Mouse (Mus musculus) limb, embryonic 14.5 days (tissue): Measurements from ENCODE around the gene Rbms1. TPM values are rescaled to one million over a fixed set of nuclear protein-coding genes. Genes with fewer than 3 reads are reported as not detected.
A peak's percentile ranks its signal among the peaks of the same experiment; 100 is the strongest.

Experiments used
- ATAC-seq: fragments of 200-750 bp; cut with Nextera tagmentation; 2 replicates; pipeline ENCODE4 v1.8.0; 2017; ENCODE audit warnings: low read depth, moderate number of reproducible peaks, moderate TSS enrichment; ENCODE audit not compliant: low FRiP score
- DNase-seq: peaks from one replicate; pipeline ENCODE4 v3.0.0-alpha.2; 2015; ENCODE audit warnings: low spot score
- H3K27ac ChIP-seq: fragments of 300-500 bp; sonication (generic); replicated peaks from 2 replicates; pipeline ENCODE4 v1.5.1; 2014; ENCODE audit warnings: low read depth, mild to moderate bottlenecking, low read length, moderate library complexity, mixed read lengths
- H3K27me3 ChIP-seq: fragments of 300-500 bp; sonication (generic); 2 replicates; pipeline ENCODE4 v1.6.1; 2014; ENCODE audit warnings: low read length, mixed read lengths; ENCODE audit not compliant: control insufficient read depth, insufficient read depth
- H3K36me3 ChIP-seq: fragments of 300-500 bp; sonication (generic); 2 replicates; pipeline ENCODE4 v1.6.1; 2014; ENCODE audit warnings: mild to moderate bottlenecking, low read length, moderate library complexity, mixed read lengths; ENCODE audit not compliant: control insufficient read depth, insufficient read depth
- H3K4me1 ChIP-seq: fragments of 300-500 bp; sonication (generic); 2 replicates; pipeline ENCODE4 v1.6.1; 2014; ENCODE audit warnings: antibody characterized with exemption, low read length, mixed read lengths; ENCODE audit not compliant: control insufficient read depth, insufficient read depth
- H3K4me2 ChIP-seq: fragments of 300-500 bp; sonication (generic); replicated peaks from 2 replicates; pipeline ENCODE4 v1.6.1; 2014; ENCODE audit warnings: low read depth, mild to moderate bottlenecking, low read length, moderate library complexity; ENCODE audit not compliant: severe bottlenecking
- H3K4me3 ChIP-seq: fragments of 300-500 bp; sonication (generic); replicated peaks from 2 replicates; pipeline ENCODE4 v1.5.1; 2014; ENCODE audit warnings: low read length
- H3K9ac ChIP-seq: fragments of 300-500 bp; sonication (generic); 2 replicates; pipeline ENCODE4 v1.6.1; 2014; ENCODE audit warnings: mild to moderate bottlenecking, low read depth, low read length, moderate library complexity; ENCODE audit not compliant: severe bottlenecking
- H3K9me3 ChIP-seq: fragments of 300-500 bp; sonication (generic); 2 replicates; pipeline ENCODE4 v1.6.1; 2016; ENCODE audit warnings: low read length; ENCODE audit not compliant: control insufficient read depth
- POLR2A ChIP-seq: fragments of 200-500 bp; IDR thresholded peaks from 2 replicates; pipeline ENCODE4 v1.8.0; 2012; ENCODE audit warnings: inconsistent platforms, mild to moderate bottlenecking, moderate library complexity, borderline replicate concordance; ENCODE audit not compliant: insufficient read depth, insufficient read length; ENCODE audit errors: extremely low read depth
- WGBS: fragments of 180-500 bp; shearing (Covaris S2); extraction: QIAGEN DNeasy Blood & Tissue Kit; methylation state at CpG from one replicate; pipeline ENCODE4 v1.1.7; 2014; 5-methylcytosine and 5-hydroxymethylcytosine counted together
- polyA plus RNA-seq, 2 experiments: library from polyadenylated mRNA; depleted of rRNA in 1 of 2; stranded (reverse) in 1 of 2; unstranded in 1 of 2; fragments of >200 nt; fragmentation: Nextera tagmentation in 1 of 2; extraction: Ambion mirVana in 1 of 2; gene quantifications; 2 replicates each; pipeline versions ENCODE4 v1.2.1 to v1.2.3; 2012 to 2014

Rbms1 gene
- polyA plus RNA-seq, 2 experiments = 84.9 to 118 TPM

GRCm38 (mm10) chr2:60711098-60711880 lies 251.7 kb downstream of the Rbms1 start:
- no peaks in the 10 kb centered on the region for H3K9me3 ChIP-seq
- DNase-seq = no peak
- no peak overlapping the region for H3K4me2 ChIP-seq
- WGBS = 86% methylated on average over 7 of the region's 7 CpGs
- no peak overlapping the region for H3K27ac ChIP-seq
- peaks cover 17% of the 10 kb centered on the region for H3K4me1 ChIP-seq
- H3K27me3 ChIP-seq = no peaks in the 10 kb centered on the region
- no peaks in the 10 kb centered on the region for H3K36me3 ChIP-seq
- H3K4me3 ChIP-seq = no peak overlapping the region
- H3K9ac ChIP-seq = no peak overlapping the region
- no peak for TF ChIP-seq POLR2A
- ATAC-seq = no peak

- ATAC-seq (peak; percentile 75), DNase-seq (peak; percentile 60)
Observed at GRCm38 (mm10) chr2:60710317-60710716, 252.7 kb downstream of the Rbms1 start.

GRCm38 (mm10) chr2:60708671-60709070 lies 254.3 kb downstream of the Rbms1 start:
- H3K9ac ChIP-seq = no peak overlapping the region
- no peaks in the 10 kb centered on the region for H3K9me3 ChIP-seq
- TF ChIP-seq POLR2A = no peak
- H3K27ac ChIP-seq = no peak overlapping the region
- DNase-seq = no peak
- no peak for ATAC-seq
- no peaks in the 10 kb centered on the region for H3K27me3 ChIP-seq
- no peak overlapping the region for H3K4me2 ChIP-seq
- H3K4me1 ChIP-seq = 0 out of 2 replicates have a peak, but pooled peaks cover 1% of the 10 kb centered on the region
- no peaks in the 10 kb centered on the region for H3K36me3 ChIP-seq
- WGBS = 55% methylated on average over 3 of the region's 3 CpGs
- H3K4me3 ChIP-seq = no peak overlapping the region

More at GRCm38 (mm10) chr2:60710317-60710716, 252.7 kb downstream of the Rbms1 start:
- 72% methylated on average over 4 of the region's 4 CpGs for WGBS
- H3K9me3 ChIP-seq = no peaks in the 10 kb centered on the region
- no peak overlapping the region for H3K4me2 ChIP-seq
- no peak overlapping the region for H3K4me3 ChIP-seq
- H3K27ac ChIP-seq = no peak overlapping the region
- no peaks in the 10 kb centered on the region for H3K36me3 ChIP-seq
- H3K27me3 ChIP-seq = no peaks in the 10 kb centered on the region
- no peak overlapping the region for H3K9ac ChIP-seq
- H3K4me1 ChIP-seq = peaks cover 11% of the 10 kb centered on the region; the same call in 1 of the 2 replicates
- TF ChIP-seq POLR2A = no peak

GRCm38 (mm10) chr2:60706866-60707265 lies 256.1 kb downstream of the Rbms1 start:
- Histone ChIP-seq H3K4me3 (no peak overlapping the region), H3K27ac (no peak overlapping the region), H3K4me2 (no peak overlapping the region), H3K9ac (no peak overlapping the region), H3K36me3 (no peaks in the 10 kb centered on the region), H3K9me3 (no peaks in the 10 kb centered on the region), H3K27me3 (no peaks in the 10 kb centered on the region), H3K4me1 (0 out of 2 replicates have a peak, but pooled peaks cover 3% of the 10 kb centered on the region)
- TF ChIP-seq POLR2A = no peak
- ATAC-seq (no peak), DNase-seq (no peak)
- WGBS = 70% methylated on average over 3 of the region's 3 CpGs

- DNase-seq (no peak), ATAC-seq (no peak)
- Histone ChIP-seq H3K9ac (no peak overlapping the region), H3K36me3 (no peaks in the 10 kb centered on the region), H3K9me3 (no peaks in the 10 kb centered on the region), H3K27ac (no peak overlapping the region), H3K4me1 (0 out of 2 replicates have a peak, but pooled peaks cover 3% of the 10 kb centered on the region), H3K4me3 (no peak overlapping the region), H3K27me3 (no peaks in the 10 kb centered on the region), H3K4me2 (no peak overlapping the region)
- 92% methylated on average over 8 of the region's 8 CpGs for WGBS
- TF ChIP-seq POLR2A = no peak
Observed at GRCm38 (mm10) chr2:60705426-60705825, 257.6 kb downstream of the Rbms1 start.

- H3K27ac ChIP-seq = no peak overlapping the region
- DNase-seq (peak; percentile 55), ATAC-seq (no peak)
- no peak overlapping the region for H3K9ac ChIP-seq
- no peak overlapping the region for H3K4me2 ChIP-seq
- no peak overlapping the region for H3K4me3 ChIP-seq
- H3K36me3 ChIP-seq = no peaks in the 10 kb centered on the region
- WGBS = 51% methylated on average over 4 of the region's 4 CpGs
- H3K4me1 ChIP-seq = peaks cover 8% of the 10 kb centered on the region
- H3K27me3 ChIP-seq = no peaks in the 10 kb centered on the region
- no peaks in the 10 kb centered on the region for H3K9me3 ChIP-seq
- no peak for TF ChIP-seq POLR2A
Observed at GRCm38 (mm10) chr2:60703315-60703714, 259.7 kb downstream of the Rbms1 start.
